Mouse (Mus musculus): ENCODE results near the gene Itpkb. TPM values are rescaled to one million over a fixed set of nuclear protein-coding genes. Genes with fewer than 3 reads are reported as not detected.

The Itpkb gene
- total RNA-seq, 2 experiments from 2014 or later, result 24.2 to 25.2 TPM

DNA sequence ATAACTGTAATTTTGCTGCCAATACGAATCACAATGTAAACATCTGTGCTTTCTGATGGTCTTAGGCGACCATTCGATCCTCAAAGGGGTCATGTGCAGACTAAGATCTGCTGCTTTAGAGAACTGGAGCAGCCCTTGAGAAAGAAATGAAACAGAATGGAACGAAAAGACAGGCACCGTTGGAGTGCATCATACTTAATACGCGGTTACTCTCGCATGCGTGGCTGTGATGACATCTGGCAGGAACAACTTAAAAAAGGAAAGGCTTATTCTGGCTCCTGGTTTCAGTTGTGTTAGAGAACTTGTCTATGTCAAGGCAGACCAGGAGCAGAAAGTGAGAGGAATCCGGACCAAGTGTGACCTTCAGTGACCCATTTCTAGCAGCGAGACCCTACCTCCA is 15.6 kb upstream of the Itpkb start:
- no peak for DNase-seq

- no peak for DNase-seq
Observed at GRCm38 (mm10) chr1:180315127-180315526, 15.2 kb upstream of the Itpkb start.

DNA sequence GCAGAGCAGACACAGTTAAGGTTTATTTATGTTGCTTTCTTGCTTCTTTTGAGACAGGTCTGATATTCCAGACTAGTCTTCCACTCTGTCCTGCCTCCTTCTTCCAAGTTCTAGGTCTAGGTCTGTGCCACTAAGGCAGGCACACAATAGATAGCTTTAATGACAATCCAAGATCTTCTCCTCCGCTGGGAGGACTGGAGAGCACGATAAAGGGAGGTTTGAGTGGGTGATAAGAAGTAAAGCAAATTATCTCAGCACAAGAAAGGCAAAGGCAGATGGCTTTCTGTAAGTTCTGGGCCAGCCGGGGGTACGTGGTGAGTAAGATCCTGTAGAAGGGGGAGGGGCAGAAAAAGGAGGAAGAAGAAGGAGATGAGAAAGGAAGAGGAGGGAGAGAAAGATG is 12.8 kb upstream of the Itpkb start:
- DNase-seq, result no peak

DNA sequence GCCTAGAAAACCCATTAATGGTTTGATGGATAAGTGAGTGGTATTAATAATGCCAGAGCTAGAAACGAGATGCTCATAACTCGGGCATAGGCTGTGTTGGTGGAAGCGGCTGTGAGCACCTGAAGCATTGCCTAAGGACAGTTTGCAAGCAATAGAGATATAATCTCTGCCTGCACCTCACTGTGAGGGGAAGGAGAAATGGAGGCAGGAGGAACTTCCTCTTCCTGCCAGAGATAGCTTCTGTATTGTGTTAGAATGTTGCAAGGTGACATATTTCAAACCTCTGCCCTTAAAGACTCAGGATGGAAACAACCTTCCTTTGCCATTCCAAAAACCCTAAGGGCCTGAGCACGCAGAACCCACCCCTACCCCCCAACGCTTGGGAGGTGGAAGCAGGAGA is 11.9 kb upstream of the Itpkb start:
- DNase-seq, result no peak

DNA sequence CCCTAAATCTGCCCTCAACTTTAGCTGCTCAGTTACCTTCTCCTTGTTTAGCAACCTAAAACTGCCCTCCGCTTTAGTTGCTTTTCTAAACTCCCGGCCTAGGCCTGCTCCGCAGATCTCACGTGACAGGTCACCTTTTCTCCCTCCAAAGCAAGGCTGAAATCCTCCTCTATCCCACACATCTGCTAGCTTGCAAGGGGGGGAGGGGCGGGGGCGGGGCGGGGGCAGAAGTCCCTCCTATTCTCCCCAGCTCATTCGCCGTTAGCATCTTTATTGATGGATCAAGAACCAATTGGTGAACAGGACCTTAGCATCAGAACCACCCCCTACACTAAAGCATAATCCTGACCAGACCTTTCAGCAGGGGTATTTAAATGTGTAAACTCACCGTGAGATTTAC is 10.4 kb upstream of the Itpkb start:
- DNase-seq, result no peak

- DNase-seq, result no peak
Observed at GRCm38 (mm10) chr1:180322896-180323295, 7.4 kb upstream of the Itpkb start.

DNA sequence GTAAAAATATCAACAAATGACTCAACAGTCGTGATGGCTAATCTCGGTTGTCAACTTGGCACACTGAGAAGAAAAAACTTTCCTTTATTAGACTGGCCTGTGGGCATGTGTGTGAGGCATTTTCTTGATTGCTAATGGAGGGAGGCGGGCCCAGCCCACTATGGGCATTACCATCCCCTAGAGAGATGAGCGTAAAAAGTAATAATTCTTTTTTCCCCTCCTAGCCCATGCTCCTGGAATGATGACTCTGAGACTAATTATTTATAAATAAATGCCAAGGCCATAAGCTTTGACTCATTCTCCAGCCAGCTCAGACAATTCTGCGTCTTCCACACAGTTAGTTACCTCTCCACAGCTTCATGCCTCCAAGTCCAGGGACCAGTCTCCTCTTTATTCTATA is 6.8 kb upstream of the Itpkb start:
- no peak for DNase-seq

DNA sequence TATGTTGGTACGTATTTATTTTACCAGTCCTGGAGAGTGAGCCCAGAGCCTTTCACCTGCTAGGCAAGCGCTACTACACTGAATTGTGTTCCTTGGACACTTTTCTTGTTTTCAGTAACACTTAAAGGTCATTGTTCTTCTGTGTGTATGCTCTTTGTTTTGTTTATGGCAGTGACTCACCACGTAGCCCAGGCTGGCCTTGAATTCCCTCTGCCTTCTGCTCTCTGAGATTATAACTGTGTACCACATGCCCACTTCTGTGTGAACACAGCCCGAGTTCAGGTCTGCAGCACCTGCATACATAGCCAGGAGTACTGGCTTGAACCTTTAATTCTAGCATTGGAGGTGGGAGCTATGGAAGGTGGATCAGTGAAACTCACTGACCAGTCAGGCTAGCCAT is 6.0 kb upstream of the Itpkb start:
- DNase-seq, result no peak

GRCm38 (mm10) chr1:180328794-180329665 is 1.3 kb upstream of the Itpkb start:
- DNase-seq, result no peak

DNA sequence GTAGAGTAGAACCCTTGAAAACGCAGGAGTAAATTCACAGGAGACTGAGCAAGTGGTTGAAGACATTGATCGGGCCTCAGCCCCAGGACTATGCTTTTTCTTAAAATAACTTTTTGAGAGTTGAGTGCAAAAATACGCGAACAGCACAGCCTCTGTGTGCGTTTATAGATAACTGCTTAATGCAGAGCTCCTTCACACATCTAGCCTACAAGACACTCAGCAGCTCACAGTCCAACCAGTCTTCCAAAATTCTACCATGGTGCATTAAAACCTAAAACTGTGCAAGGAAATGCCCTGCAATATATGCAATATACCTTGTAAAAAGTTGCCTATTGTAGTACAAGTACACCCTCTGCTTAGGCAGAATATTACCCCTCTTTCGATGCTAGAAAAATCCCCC is 579 bp upstream of the Itpkb start:
- DNase-seq, result no peak

DNA sequence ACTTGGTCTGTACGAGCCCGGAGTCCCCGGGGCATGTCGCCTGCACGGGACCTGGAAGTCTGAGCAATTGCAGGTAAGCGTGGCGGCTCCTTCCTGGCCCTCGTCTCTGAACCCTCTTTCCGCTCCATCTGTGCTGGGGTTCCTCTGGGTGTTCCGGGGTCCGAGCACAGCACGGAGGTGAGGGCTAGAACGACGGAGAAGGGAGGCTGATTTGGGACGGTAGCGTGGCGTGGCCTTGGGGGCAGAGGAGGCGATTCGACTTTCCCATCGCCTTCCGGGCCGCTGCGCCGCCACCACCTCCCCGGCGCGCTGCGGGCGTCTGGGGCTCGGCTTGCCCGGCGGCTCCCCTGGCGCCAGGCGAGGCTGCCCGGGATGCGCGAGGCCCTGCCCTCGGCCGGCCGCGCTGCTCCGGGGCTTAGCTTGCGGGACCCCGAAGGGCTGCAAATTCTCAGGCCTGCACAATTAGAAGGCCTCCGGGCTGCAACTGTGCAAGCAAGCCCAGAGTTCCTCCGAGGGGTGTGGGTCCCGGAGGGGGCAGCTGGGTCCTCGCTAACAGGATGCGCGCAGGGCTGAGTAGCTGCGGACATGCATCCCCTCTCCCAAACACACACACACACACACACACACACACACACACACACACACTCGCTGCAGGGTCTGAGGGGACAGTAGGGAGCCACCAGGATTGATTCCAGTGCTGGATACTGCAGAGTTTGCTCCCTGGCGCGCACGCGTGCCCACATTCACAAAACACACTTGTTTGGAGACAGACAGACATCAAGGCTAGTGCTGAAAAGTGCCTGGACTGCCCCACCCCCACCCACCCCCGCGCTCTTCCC is 641 bp downstream of the Itpkb start:
- DNase-seq, result peak; percentile 35 to 42

- DNase-seq, result peak; percentile 19 to 37
Observed at GRCm38 (mm10) chr1:180331546-180332075, 1.3 kb downstream of the Itpkb start.

- peak; percentile 63 to 66 for DNase-seq
Observed at GRCm38 (mm10) chr1:180332076-180332927, 2.0 kb downstream of the Itpkb start.

DNA sequence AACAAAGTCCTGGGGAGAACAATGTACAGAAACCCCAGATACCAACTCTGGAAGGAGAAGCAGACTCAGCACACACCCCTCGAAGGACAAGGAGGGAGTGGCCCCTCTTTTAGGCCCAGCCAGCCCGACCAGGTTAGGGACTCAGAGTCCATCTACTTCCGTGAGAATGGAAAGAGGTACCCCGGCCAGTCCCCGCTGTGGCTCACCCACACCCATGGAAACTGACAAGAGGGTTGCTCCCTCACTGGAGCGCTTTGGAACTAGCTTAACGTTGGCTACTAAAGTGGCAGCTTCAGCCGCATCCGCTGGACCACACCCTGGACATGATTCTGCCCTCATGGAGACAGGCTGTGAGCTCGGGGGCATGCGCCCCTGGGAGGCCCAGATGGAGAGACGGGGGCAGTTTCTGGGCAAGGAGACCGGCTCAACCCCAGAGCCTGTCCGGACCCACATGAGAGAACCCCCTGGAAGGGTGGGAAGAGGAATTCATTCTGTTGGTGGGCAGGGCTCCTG is 2.7 kb downstream of the Itpkb start:
- DNase-seq, result no peak

DNA sequence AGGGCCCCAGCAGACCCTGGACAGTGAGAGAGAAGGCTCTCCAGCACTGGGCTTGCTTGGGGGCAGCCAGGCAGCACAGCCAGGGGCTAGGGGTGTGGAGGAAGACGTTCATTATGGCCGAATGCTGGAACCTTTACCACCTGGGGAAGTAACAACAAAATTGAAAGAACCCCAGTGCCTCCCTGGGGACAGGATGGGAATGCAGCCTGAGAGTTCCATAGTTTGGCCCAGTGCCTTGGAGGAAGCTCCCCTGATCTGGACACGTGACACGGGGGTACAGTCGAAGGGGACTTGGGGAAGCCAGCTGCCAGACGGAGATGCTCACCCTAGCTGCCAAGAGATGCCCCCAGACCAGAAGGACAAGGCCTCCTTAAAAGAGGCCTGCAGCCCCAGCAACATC is 3.3 kb downstream of the Itpkb start:
- no peak for DNase-seq

DNA sequence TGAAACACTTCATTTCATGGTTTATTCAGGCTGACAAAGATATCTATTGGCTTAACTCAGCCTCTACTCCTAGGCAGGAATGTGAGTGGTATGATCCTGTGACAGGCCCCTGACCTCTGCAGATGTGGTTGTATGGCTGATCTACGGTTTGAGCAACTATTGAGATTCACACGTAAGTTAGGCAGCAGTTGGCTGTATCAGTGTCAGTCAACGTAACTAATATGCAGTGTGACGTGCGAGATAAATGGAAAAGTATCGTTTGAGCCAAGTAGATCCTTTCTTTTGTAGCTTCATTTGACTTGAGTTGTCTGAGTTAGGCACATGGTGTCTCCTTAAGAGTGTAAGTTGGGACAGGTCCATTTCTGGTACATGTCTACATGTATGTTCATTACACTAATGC is 4.3 kb downstream of the Itpkb start:
- DNase-seq, result no peak

- DNase-seq, result no peak
Observed at GRCm38 (mm10) chr1:180335513-180336375, 5.5 kb downstream of the Itpkb start.

GRCm38 (mm10) chr1:180338358-180338757 is 8.1 kb downstream of the Itpkb start:
- DNase-seq, result no peak

DNA sequence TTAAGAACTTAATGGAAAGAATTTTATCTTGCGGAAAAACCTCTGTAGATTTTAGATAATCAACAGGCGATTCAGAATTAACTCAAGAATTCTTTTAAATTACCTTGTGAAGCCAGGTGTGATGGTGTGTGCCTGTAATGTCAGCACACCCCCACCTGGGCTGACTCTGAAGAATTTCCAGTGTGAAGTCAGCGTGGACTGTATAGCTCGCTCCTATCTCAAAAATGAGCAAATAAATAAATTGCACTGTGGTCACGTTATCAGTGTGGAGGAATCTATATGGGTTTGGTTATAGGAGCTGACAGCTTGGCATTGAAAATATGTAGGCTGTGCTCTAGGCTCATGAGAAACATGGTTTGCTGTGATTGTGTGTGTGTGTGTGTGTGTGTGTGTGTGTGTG is 8.9 kb downstream of the Itpkb start:
- no peak for DNase-seq

DNA sequence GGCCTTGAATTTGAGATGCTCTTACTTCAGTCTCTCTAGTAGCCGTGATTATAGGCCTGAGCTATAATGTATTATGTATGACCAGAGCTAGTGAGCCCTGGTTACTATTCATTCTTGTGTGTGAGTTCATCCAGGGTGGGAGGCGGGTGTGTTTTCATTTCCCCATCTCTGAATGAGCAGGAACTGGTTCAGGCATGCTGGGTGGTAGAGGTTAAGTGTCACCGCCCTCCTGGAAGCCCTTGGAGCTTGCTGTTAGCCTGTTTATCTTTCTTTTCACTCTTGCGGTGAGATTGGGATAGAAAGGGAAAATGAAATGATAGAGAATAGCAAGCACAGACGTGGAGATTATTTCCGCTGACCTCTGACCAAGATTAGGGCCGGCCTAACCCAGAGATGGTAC is 12.7 kb downstream of the Itpkb start:
- no peak for DNase-seq

Data from layer of hippocampus, postnatal 36 days (tissue).